Mouse (Mus musculus): ENCODE results near the gene Gadd45gip1.

GRCm38 (mm10) chr8:84822723-84823122 is 8.6 kb upstream of the Gadd45gip1 start, which contains the start of gene Dand5:
- TF ChIP-seq POLR2A (IDR thresholded peaks at IDR 0.05; ENCODE audit: low read depth, low read length) = no peak
- no peak for TF ChIP-seq CTCF (conservative IDR thresholded peaks at IDR 0.05; ENCODE audit: insufficient read depth, insufficient read length, low read depth, low read length)
